Mouse (Mus musculus) v-Abl transformed pro-B cells (cell line): ENCODE results near the gene Slc38a1.

Experiments
- in situ Hi-C, 2 experiments: fragments of 400-800 bp; cut with MboI; formaldehyde crosslinking; loops; one replicate each; pipeline ENCODE4 v1.15.1; 2025; ENCODE audit not compliant: unreplicated experiment in 2 of 2

Gene Slc38a1

DNA sequence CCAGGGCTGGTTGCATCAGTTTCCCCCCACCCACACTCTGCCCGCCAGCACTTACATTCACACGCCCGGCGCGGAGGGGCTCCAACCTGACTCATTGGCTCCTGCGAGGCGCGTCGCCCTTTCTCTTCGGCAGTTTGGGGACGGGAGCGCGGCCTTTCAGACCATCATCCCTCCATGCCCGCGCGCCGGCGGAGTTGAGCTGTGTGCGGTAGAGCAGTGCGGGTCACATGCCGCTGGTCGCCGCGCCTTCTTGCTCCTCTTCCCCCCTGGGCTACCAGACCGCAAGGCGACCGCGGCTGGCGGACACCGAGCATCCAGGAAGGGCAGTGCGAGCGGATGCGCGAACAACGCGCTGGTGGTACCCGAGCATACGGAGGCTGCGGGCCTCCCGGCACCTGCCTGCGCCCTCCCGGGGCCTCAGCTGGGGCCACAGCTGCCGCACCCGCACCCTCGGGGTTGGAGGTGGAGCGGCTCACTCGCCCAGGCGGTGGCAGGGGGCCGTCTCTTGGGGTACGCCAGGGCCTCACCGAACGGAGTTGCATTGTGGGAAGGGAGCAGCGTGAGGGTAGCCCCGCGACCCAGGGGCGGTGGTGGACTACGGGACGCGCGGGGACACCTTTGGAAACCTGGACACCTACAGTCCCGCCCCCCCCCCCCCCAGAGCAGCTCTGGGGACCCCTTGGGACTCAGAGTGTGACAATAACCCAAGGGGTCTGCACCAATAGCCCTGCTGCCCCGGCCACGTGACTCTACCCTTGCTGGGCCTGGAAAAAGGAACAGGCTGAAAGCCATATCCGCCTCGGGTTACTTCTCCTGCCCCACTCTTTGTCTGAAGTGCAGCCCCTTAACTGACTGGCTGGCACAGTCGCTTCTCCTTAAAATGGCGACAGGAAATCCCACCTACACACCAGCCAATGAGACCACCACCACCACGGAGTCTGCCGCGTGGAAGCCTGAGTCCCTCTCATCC lies at the start of gene Slc38a1:
Gene Slc38a1 (minus strand): TSS at position 478 of the 970 bp plus-strand sequence.
- in situ Hi-C loops, result loop anchor here (5.0 to 10.0 kb wide), 2 partner anchors 45 to 58 kb away; no protein-coding TSS in a partner anchor

GRCm38 (mm10) chr15:96692401-96692800 lies 49.7 kb upstream of the Slc38a1 start:
- in situ Hi-C loops, result no loop called here

- in situ Hi-C loops, result no loop called here
Observed at GRCm38 (mm10) chr15:96691381-96691780, 48.7 kb upstream of the Slc38a1 start.

DNA sequence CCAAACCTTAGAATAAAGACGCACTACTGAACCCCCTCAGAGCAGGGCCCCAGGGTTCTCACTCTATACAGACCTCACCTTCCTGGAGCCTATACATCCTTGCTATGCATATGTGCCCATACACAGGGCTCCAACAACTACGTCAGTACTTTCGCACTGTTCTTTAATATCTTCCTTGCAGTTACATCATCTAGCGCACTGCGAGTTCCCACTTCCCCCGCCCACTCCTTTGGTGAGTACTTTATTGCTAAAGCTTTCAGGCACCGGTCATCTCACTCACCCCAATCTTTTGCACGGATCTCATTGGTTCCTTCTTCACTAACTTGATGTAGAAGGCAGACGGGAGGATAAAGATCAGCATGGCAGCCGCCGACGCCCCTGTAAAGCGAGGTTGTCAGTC lies 48.1 kb upstream of the Slc38a1 start:
- in situ Hi-C loops, result no loop called here

DNA sequence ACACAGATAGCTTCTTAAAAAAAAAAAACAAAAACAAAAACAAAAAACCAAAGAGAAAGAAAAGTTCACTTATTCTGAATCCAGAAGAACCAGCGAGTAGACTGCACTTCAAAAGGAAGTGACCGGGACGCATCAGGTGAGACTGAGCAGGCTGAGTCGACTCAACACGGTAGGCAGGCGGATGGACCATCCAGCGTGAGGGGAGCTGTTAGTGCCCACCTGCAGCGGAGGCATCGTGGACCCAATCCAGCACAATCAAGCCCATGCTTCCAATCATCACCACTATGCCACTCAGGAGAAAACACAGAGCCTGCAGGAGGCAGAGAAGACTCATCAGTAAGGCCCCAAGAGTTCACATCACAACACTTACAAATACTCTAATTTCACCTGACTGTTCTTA lies 47.2 kb upstream of the Slc38a1 start:
- in situ Hi-C loops, result no loop called here

DNA sequence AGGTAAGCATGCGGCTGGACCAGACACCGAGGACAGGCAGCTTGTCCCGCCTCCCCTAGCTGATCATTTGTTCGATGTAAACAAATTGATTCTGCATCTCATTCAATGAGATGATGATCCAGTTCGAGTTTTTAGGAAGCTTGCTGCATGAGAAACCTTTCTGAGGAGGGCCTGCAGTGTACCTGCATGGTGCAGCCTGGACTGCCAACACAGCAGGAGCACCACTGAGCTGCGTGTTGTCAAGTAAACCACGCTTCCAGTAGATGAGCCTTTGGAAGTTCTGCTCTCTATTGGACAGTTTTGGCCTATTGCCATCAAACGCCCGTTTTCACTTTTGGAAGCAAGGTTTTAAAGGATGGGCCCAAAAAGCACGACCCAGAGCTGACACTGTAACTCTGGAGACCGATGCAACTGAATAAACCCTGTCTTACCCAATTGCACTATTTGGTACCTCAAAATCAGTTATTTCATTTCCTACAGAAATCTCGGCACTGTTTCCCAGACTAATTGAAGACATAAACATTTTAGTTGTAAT lies 46.1 kb upstream of the Slc38a1 start:
- in situ Hi-C loops, result no loop called here

DNA sequence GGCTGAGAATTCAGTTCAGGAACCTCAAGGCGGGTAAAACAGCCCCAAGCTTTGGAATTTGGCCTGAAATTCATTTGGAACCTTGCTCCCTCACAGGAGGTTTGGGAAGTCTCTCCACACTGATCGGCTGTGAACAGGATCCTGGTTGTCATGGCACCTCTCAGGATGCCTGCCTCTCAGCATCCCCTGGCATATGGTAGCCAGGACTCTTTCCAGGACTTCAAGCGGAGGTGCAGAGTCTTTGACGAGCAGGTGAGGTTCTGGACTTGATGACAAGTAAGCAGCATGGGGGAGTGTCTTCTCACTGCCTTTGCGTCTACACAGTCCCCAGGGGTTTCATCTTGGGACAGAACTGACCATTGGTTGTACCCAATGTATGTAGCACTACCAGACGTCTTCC lies 45.3 kb upstream of the Slc38a1 start:
- in situ Hi-C loops, result no loop called here

- in situ Hi-C loops, result no loop called here
Observed at GRCm38 (mm10) chr15:96687366-96687765, 44.7 kb upstream of the Slc38a1 start.

DNA sequence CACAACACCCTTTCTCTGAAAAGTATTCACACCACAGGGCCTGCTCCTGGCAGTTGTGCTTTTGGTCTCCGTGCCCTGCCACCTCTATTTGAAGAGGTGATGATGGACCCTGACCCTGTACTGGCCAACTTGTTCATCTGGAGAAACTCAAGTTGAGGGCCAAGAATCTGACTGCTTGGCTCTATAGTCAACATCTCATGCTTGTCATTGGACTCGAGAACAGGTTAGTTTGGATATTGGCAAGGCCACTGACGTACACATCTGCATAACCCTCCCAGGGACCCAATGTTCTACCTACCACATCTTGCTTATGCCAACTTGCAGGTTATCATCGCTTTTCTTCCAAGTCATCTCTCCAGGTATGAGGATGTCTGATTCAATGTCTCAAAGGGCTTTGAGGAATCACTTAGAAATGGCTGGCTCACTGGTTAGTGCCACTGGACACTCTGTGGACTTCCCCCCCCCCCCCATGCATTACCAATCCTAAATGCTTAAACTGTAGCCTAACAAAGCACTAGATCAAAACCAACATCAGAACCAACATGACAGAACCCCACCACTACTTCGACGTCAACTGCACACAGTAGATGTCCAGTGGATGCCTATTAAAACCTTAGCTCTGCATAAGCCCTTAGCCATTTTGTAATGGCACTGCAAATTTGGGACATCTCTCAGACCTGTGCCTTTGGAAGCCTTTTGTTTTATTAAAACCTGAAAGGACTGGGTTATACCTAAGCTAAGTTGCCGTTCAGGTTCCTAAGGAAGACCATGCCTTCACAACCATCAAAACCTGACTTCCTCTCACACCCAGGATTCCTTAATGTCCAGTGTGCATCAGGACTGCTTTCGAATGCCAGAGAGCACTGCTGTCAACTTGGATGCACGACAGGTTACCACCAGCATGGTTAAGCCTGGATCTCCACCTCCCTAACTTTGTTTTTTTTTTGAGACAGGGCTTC lies 43.8 kb upstream of the Slc38a1 start:
- in situ Hi-C loops, result no loop called here

DNA sequence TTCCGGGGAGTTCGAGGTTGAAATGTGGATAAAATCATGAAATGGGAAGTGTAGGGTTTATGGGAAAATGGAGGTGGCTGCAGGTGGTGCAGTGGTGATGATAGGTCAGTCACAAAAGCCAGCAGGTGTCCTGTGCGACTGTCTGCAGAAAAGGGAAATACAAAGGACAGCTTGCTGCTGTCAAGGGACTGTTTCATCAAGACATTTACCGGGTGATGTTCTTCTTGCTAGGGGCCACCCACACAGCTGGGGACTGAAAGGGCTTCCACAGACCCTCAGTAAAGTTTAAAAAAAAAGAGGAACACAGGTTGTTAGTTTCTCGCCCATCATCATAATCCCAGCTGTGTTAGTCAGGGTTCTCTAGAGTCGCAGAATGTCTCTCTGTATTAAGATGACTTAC lies 42.6 kb upstream of the Slc38a1 start:
- in situ Hi-C loops, result no loop called here

DNA sequence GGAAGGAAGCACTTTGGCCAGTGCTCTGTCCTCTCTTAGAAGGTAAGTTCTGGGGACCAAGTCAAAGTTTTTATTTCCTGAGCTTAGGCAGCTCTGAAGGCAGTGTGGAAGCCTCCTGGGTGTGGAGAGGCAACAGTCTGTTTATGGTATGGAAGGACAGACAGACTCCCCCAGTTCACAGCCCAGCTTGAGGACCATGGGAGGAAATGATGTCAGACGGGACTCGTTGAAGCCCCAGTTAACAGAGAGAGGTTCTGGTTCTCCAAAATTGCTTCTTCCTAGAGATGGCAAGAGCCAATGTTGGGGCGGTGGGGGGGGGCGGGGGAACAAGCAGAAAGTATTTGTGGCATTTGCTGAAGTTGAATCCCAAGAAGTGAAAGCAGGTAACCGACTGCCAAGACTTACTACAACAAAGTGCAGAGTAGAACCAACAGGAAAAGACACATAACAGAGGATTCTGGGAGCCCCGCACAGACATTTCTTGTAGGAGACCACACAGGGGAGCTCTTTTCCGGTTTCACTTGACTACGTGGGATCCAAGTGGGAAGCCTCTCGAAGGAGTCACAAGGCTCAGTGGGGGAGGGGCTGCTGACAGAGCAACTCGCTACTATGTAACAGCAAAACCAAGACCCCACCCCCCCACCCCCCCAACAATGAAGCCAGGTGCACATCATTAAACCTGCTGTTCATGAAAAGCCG lies 41.6 kb upstream of the Slc38a1 start:
- in situ Hi-C loops, result loop anchor here in 1 of 2 experiments (5.0 kb wide), 1 partner anchor 263 kb away; no protein-coding TSS in a partner anchor

- in situ Hi-C loops, result loop anchor here (10.0 kb wide), 2 partner anchors 266 to 456 kb away; no protein-coding TSS in a partner anchor
Observed at GRCm38 (mm10) chr15:96678871-96679773, 36.4 kb upstream of the Slc38a1 start.

GRCm38 (mm10) chr15:96676518-96676917 lies 33.8 kb upstream of the Slc38a1 start:
- in situ Hi-C loops, result loop anchor here (10.0 kb wide), 2 partner anchors 268 to 458 kb away; no protein-coding TSS in a partner anchor

- in situ Hi-C loops, result loop anchor here (10.0 kb wide), 2 partner anchors 269 to 459 kb away; no protein-coding TSS in a partner anchor
Observed at GRCm38 (mm10) chr15:96675744-96676143, 33.0 kb upstream of the Slc38a1 start.

GRCm38 (mm10) chr15:96675055-96675454 lies 32.3 kb upstream of the Slc38a1 start:
- in situ Hi-C loops, result loop anchor here (10.0 kb wide), 2 partner anchors 270 to 460 kb away; no protein-coding TSS in a partner anchor

- in situ Hi-C loops, result loop anchor here (5.0 to 10.0 kb wide), 4 partner anchors 132 to 513 kb away; no protein-coding TSS in a partner anchor
Observed at GRCm38 (mm10) chr15:96674089-96674488, 31.4 kb upstream of the Slc38a1 start.

GRCm38 (mm10) chr15:96669721-96670120 lies 27.0 kb upstream of the Slc38a1 start:
- in situ Hi-C loops, result loop anchor here (5.0 to 10.0 kb wide), 5 partner anchors 122 to 518 kb away; no protein-coding TSS in a partner anchor

DNA sequence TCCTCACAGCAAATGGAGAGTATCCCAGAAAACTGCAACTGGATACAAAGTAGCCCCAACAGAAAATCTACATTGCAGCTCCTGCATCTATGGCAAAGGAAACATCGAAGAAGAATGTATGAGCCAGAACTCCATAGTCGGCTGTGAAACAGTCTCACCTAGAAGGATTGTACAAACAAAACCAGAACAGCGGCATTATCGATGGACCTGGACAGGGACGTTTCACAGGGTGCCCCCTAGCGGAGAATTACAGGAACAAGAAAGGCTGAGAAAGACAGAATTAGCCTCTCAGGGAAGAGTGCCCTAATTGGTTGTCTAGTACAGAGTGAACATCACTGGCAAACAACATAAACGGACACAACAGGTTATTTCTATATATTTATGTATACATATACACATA lies 23.9 kb upstream of the Slc38a1 start:
- in situ Hi-C loops, result loop anchor here in 1 of 2 experiments (5.0 kb wide), 1 partner anchor 119 kb away; no protein-coding TSS in a partner anchor
